Mouse (Mus musculus) right cerebral cortex, adult 2 months (tissue): ENCODE results near the gene Hes1.

Source experiments
- DNase-seq, 2 experiments: peaks; one replicate each; pipeline ENCODE4 v3.0.0; 2021 to 2022; ENCODE audit warnings: low spot score in 2 of 2

Gene Hes1

GRCm38 (mm10) chr16:30114451-30114850, 50.3 kb downstream of the Hes1 start:
- no peak for DNase-seq
